Mouse (Mus musculus) MN1 (cell line): ENCODE data around the gene Armt1.
"Not testable (repeated sequence)": the region's sequence is repeated elsewhere in the genome, so short reads cannot be mapped to it uniquely, and the experiment has no call there.

Experiments
- DNase-seq: peaks from one replicate; pipeline ENCODE4 v3.0.0-alpha.2; 2016; ENCODE audit warnings: low spot score

Gene Armt1

DNA sequence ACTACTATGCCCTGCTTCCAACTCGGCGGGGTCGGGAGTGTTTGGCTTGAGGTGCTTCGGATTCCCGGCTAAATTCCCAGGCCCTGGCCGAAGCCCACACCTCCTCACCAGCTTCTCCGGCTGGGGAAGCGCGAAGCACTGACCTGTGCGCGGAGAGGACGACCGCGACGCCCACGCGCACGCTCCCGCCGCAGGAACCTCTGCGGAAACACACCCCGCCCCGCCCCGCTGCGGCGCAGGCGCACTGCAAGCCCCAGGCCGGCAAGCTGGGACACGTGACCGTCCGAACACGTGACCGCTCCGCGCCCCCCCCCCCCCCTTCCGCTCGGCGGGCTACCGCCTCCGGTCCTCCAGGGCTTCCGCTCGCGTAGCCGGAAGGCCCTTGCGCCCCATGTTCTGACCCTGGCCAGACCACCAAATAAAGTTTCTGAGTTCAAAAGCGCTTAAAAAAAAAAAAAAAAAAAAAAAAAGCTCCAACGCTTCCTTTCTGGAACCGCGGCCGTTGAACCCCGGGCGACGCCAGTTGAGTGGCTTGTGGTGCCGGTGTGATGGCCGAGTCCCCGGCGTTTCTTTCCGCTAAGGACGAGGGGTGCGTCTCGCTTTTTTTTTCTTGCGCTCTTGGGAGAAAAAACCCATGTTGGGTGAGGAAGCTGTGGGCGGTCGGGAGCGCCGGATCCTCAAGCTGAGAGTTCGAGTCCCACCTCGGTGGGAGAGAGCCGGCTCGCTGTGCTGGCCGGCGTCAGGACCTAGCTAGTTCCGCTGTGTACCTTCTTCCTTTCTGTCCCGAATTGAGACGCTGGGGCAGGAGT lies at the start of gene Armt1, which contains the start of gene Rmnd1:
TSS of gene Armt1 (plus strand) at position 345 of the 809 bp plus-strand sequence.
TSS of gene Rmnd1 (minus strand) at position 266 of the 809 bp plus-strand sequence.
- peak; percentile 99 for DNase-seq

DNA sequence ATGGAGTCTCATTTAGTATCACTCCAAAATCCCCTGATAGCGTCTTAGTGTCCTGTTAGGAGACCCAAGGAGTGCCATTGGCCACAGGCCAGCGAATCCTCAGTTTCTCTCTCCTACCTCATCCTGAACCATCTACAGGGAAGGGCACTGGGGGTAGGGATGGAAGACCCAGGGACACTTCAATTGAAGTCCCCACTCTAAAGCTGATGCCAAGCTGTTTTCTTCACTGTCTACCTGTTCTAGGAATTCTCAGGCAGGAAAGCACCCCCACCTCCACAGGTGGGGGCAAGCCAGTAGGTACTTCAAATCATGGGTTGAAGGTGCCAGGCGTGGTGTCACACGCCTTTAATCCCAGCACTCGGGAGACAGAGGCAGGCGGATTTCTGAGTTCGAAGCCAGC lies 48.0 kb upstream of the Armt1 start:
- DNase-seq: no peak

DNA sequence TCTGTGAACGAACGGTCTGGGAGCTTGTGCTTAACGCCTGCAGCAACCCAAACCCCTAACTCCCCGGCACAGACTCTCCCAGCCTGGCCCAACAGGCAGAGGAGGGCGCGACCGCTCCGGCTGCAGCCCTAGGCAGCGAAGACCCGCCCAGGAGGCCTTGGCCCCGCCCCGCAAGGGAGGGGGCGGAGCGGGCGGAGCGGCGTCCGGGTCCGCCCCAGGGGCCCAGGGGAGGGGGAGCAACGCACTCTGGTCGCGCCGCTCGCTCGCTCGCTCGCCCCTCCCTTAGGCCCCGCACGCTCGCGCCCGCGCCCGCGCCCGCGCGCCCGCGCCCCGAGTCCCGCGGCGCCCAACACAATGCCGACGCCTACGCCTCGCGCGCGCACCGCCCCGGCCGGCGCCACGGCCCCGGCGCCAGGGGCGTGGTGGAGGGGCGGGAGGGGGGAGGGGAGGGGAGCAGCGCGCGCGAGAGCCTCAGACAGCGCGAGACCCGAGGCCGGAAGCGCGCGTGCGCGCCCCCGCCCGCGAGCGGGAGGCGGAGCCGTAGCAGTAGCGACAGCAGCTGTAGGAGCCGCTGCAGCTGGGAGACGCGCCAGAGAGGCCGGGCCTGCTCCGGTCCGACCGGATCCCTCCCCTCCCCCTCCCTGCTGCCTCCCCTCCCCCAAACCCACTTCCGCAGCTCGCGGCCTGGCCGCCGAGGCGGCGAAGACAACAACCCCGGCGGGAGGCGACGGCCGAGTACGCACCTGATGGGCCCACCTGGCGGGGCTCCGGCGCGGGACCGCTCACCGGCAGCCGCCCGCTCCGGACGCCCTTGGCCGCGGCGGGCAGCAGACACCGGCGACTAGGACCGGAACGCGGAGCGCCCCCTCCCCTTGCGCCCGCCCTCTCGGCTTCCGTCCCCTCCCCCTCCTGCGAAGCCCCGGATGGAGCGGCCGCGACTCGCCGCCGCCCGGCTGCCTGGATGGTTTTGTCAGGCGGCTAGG lies 45.4 kb upstream of the Armt1 start:
- peak; percentile 99 for DNase-seq

DNA sequence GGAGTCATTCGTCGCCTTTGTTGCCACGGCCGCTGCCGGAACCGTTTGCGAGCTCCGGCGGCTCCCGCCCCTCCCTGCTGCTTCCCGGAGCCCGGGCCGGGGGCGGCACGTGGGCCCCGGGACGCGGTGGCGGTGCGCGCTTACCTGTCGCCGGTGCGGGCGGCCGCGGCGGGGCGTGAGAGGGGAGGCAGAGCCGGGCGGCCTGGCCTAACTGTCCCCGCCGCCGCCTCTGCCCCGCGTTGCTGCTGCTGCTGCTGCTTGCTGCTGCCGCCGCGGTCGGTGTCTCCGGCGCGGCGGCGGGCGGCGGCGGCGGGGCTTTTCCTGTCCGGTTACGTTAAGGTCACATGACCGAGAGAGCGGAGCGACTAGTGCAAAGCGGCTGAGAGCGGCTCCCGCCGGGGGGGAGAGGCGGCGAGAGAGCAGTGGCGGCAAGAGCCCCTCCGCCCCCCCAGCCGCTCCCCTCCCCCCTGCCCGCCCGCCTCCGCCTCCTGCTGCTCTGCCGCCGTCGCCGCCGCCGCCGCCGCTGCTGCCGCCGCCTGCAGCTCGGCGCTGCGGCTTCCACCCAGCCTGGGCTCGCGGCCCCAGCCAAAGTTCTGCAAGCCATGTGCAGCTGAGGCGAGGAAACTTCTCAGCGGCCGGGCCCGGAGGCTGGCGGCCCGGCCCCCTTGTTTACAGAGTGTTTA lies 44.4 kb upstream of the Armt1 start, which contains the start of gene Zbtb2:
TSS of gene Zbtb2 (minus strand) at position 408 of the 683 bp plus-strand sequence.
- DNase-seq: peak; percentile 73

DNA sequence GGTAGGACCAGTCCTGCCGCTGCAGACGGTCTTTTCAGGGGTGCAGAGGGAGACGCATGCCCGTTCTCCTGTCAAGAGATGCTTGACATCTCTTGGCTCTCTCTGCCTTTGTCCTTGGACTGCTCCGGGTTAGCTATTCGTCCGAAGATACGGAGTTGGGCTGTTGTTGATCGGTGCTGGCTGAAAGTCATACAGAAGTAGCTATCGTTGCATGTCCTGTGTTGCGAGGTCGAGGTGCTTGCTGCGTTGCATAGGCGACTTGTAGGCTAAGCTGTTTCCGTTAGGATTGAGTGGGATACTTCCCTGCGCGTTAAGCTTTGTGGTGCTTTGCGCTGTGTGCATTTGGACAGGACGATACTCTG lies 43.9 kb upstream of the Armt1 start:
- DNase-seq: no peak

DNA sequence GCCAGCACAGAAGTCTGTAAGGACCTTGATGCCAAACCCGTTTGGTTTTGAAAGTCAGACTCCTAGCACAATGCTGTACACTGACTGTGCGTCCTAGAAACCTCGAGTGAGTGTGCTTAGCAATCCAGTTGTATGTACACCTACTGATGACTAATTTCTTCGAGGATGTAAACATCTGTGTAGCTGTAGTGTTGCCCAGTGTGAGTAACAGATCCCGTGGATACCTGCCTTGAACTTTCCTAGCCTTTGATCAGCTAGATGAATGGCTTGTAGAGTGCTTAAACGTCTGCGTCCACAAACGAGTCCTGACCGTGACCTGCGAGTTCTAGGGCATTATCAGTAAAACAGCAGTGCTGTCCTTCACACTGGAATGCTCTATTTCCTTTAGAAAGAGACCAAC lies 43.2 kb upstream of the Armt1 start:
- DNase-seq: no peak

DNA sequence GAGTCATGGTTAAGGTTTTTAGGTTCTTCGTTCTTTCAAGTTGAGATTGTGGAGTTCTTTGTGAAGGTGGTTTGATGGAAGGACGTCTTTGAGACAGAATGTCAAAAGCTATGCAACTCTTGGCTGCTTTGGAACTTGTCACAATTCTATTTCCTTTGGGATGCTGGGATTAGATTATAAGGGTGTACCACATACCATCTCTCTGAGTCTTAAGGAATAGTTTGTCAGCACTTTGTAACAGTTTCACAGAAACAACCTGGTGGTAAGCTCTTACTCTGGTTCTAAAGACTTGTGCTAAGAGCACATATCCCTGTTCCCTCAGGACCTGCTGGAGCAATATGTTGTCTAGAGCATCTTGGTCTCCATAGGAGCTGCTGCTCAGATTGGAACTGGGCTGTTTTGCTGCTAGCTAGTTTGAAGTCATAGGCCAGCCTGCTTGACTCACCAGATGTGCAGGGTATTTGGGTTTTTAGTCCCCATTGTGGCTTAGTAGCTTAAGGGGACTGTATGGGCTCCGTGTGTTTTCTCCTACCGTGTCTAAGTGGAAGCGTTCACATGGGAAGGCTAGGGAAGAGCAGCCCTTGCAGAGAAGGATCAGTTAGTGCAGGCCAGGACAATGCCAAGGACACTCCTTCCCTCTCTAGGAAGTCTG lies 42.7 kb upstream of the Armt1 start:
- no peak for DNase-seq

DNA sequence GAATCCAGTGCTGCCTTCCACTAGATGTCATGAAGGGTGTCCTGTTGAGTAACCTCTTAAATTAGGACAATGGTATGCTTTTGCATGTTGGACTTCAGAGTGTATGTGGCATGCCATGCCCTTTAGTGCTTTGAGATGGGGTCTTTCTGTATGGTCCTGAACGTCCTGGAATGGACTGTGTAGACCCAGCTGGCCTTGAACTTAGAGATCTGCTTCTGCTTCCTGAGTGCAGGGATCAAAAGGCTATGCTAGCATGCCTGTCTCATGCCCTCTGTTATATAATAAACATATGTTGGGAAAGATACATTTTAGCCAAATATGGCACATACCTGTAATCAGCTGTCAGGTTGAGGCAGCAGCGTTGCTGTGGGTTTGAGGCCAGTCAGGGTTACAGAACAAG lies 41.7 kb upstream of the Armt1 start:
- DNase-seq: no peak

DNA sequence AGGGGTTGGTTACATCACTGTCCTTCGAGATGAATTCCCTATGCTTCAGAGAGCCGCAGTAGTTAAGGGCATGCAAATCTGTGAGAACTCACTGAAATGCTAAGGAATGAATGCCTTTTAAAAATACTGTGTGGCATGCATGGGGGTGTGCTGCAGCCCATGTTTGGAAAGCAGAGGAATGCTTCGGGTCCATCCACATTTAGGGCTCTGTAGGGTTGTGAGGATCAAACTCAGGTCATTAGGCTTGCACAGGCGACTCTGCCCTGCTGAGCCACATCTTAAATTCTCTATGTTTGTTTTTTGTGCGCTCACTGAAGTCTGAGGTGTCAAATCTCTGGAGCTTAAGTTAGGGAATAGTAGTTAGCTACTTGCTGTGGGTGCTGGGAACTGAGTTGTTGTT lies 41.2 kb upstream of the Armt1 start:
- DNase-seq: no peak

DNA sequence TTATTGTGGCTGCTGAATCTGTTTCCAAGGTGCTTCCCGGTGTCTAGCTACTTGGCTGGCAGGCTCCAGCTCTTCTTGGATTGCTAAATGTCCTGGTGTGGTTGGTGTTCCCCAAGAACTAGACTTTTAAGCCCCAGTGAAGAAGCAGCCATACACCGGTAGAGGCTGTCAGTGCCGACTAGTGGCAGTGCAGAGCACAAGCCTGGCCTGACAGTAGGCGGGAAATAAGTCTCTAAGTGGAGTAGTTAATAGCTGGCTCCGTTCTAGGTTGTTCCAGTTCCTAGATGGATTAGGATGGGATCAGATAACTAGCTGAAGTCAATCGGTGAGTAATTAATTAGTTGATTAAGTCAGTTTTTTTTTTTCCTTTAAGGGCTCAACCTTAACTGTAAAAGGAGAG lies 40.4 kb upstream of the Armt1 start:
- DNase-seq: peak; percentile 66

DNA sequence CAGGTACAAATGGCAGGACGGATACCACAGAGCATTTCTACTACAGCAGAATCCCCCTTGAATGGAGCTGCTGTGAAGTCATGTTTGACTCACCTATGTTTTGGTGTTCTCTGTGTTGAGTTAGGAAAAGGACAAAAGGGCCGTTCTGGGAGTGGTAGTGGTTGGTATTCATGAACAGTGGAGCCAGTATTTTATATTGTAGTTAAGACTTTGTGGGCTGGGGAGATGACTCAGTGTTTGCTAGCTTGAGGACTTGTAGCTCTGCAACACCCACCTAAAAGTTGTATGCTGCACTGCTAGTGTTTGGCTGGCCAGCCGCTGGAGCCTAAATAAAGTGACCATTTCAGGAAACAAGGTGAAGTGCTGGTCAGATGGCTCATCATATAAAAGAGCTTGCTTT lies 36.9 kb upstream of the Armt1 start:
- no peak for DNase-seq

DNA sequence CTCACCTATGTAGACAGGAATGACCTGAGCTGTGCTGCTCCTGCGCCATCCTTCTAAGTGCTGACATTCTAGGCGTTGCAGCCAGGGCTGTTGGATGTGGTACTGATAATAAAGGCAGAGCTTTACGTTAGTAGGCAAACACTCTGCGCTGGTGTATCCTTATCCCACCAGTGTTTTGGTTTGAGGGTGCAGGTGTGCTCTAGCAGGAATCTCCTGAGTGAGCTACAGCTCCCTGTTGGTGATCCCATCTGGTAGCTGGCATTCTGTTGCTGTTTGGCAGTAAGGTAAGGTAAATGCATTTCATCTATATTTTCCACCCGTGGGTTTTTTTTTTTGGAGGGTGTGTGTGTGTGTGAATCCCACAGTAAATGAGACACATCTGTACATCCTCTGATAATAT lies 34.2 kb upstream of the Armt1 start:
- no peak for DNase-seq

DNA sequence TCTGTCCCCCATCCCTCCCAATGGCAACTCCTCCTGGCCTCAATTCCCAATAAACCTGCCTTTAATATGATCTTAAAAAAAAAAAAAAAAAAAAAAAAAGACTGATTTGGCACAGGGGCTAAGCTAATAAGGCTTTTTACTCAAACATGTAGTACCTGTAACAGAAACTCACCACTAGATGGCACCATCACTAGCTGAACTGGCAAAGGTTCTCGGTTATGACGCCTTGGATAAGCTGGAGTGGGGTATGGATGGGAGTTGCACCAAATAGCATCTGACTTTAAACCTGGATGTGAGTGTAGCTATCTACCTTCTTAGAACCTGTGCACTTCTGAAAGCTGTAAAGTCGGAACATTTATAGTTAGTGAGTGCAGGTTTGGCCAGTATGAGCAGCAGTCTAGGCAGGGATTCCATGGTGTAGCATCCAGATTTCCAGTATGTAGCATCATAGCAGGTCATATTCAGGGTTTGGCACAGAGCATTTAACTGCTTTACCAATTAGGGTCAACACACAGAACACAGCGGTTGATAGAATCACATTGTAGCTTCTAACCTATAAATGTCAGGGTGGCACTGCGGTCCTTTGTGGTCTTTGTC lies 27.3 kb upstream of the Armt1 start:
- peak; percentile 84 for DNase-seq

DNA sequence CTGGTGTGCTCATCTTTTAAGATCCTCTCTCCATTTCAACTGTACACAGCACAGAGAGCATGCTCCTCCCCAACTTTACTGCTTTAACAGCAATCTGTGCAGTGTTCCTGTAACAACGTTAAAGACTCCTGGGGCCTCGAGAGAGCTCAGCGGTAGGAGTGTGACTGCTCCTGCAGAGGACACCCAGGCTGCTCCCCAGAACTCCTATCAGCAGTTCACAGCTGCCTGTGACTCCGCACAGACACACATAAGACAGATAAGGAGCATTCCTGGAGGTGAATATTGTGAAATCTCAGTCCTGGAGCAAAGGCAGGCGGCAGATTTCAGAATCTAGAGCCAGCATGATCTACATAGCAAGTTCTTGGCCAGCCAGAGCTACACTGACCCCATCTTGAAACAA lies 26.8 kb upstream of the Armt1 start:
- DNase-seq: peak; percentile 58

DNA sequence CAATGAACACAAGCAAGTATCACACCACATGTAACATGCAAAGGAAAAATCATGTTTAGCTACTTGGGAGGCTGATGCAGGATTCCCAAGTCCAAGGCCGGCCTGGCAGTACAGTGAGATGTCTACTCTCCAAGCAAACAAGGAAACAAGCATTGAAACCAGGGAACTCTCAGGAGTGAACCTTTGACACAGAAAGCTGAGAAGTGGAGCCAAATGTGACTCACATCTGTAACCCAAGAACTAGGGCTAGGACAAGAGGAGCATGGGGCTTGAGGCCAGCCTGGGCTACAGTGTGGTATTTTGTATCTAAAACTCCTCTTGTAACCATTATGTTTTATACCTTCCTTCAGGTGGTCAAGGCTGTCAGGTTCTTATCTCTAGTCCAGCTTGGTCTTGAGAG lies 25.1 kb upstream of the Armt1 start:
- no peak for DNase-seq

DNA sequence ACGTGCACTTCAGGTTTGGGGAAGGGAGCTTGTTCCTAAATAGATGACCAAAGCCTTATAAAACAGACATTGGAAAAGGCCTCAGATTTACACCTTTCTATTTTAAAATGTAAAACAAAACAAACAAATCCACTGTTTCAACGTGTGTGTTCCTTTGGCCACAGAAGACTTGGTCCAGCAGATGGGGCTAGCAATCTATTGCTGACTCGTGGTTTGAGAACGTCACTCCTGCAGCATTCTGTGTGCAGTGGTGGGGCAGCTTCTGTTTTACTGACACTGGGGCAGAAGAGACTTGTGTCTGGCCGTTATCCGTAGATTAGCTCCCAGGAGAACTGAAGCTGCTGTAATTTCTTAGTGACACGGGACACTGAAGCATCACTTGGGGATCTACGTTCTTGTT lies 7.0 kb upstream of the Armt1 start:
- DNase-seq: peak; percentile 85

DNA sequence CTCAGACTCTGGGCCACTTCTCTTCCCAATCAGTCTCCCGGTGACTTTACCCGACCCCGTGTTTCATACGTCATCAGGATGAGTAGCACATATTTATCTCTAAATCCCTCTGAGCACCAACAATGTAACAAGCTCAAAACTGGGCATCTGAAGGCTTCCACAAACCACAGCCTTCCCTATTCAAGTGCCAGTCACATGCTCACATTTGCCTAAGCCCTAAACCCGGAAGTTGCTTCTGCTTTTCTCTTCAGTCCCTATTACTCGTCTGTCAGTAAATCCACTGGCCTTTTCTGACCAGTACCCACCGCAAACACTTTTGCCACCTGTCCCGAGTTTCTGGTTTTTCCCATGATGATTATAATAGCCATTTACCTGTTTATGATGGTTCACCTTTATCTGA lies 1.9 kb upstream of the Armt1 start:
- DNase-seq: no peak

DNA sequence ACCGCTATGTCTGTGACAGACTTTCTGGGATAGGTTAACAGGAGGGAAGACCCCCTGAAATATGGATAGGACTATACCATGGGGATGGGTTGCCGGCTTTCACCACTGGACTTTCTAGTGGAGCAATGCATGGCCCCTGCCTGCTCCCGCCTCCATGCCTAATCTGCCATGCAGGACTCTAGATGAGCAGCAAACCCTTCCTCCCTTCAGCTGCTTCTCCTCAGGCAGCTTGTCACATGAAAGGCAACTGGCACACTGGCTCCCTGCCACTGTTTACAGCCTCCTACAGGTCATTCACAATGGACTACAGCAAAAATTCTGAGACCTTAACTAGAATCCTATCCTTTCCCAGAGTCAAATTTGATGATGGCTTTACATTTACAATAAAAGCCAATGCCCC lies 1.4 kb upstream of the Armt1 start:
- peak; percentile 76 for DNase-seq

DNA sequence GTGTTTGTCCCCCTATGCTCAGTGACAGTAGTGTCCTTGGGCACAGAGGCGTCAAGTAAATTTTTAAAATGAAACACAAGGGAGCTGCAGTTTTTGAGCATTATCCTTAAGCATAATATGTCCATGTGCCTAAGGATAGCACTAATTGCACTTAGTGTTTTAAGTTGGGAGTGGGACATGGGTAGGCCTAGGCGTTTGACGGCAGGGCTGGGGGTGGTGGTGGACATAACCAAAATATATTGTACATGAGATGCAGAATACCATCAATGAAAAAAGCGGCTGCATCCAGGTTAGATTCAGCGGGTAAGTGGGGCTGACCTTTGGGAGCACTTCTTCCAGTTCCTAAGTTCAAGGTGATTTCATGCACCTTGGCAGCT lies 533 bp upstream of the Armt1 start:
- no peak for DNase-seq

DNA sequence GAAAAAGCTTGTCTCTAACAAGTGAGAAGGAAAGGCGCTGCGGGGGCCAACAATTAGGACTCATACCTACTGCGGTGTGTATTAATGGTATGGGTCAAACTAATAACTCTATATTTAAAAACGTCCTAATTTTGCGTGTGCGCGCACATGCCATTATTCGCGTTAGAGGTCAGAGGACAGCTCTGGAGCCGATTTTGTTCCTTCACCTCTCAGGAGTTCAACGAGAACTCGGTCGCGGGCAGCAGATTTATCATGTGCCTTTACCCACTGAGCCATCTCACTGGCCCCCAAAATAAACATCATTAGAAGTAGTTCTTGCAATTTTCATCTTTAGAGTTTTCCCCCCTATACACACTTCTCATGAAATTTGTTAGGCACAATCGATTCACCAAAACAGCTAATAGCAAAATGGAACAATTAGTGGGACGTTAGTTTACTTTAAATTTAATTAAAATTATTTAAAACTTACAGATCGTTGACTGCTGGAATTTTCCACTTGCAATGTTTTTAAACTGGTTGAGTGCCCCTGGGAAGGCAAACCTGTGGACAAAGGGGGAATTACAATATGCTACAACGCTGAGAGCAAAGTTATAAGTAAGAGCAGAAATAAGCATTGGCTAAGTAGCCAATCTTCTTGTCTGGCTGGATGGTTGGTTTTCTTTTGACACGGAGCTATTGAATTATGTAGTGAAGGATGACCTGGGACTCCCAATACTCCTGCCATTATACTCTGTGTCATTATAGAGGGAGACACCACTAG lies 909 bp downstream of the Armt1 start:
- DNase-seq: peak; percentile 76

DNA sequence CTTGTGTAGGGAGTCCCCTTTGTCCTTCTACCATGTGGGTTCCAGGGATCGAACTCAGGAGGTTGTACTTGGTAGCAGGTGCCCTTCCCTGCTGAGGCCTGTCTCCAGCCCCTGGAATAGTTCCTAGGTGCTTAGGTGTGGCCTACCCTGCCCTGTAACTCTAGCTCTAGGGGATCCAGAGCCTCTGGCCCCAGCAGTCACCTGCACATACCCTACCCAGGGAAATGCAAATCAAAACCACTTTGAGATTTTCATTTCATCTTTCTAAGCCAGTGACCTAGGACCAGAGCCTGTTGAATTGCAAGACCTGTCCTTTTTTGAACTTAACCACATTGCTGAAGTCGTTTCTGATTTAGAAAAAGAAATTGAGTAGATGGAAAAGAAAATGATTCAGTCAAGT lies 1.6 kb downstream of the Armt1 start:
- DNase-seq: not testable (repeated sequence)
